ENCODE assay signal across 28 mouse cellular contexts in genomic region chr7:143132815-143133214, GRCm38 (mm10). TPM values are rescaled to one million over a fixed set of nuclear protein-coding genes. Genes with fewer than 3 reads are reported as not detected.
"Had no signal": no experiment of that assay in that cellular context is flagged by ENCODE, and none has a peak within 500 bp of the region (broad histone marks: within the 10 kb centered on the region; RNA-seq: fewer than 3 reads in every experiment).

No protein-coding gene starts in this region.

- H3K9ac ChIP-seq: heart, embryonic 12.5 days; hindbrain, embryonic 12.5 days; hindbrain, embryonic 14.5 days; intestine, embryonic 15.5 days; limb, embryonic 13.5 days; limb, embryonic 15.5 days had no signal

- H3K27me3 ChIP-seq: heart, embryonic 12.5 days; hindbrain, embryonic 12.5 days; intestine, embryonic 15.5 days; limb, embryonic 13.5 days; limb, embryonic 15.5 days had no signal

- H3K4me2 ChIP-seq: heart, embryonic 12.5 days; hindbrain, embryonic 12.5 days; hindbrain, embryonic 14.5 days; intestine, embryonic 15.5 days; limb, embryonic 13.5 days; limb, embryonic 15.5 days had no signal

- DNase-seq: gastrocnemius, postnatal 14 days; gastrocnemius, postnatal 36 days; heart, adult 18-20 months; heart, postnatal 10 days; heart, postnatal 4 days; kidney, adult 2 months; kidney, postnatal 10 days; kidney, postnatal 25 days; kidney, postnatal 4 days; left cerebral cortex, postnatal 4 days had no signal

- H3K36me3 ChIP-seq: heart, embryonic 10.5 days; heart, embryonic 12.5 days; hindbrain, embryonic 10.5 days; hindbrain, embryonic 12.5 days; intestine, embryonic 15.5 days; limb, embryonic 13.5 days; limb, embryonic 15.5 days had no signal

- H3K27ac ChIP-seq: heart, embryonic 10.5 days; hindbrain, embryonic 10.5 days; hindbrain, embryonic 12.5 days; hindbrain, embryonic 14.5 days; intestine, embryonic 15.5 days; layer of hippocampus, adult 2 months; left cerebral cortex, adult 2 months; limb, embryonic 13.5 days; limb, embryonic 15.5 days had no signal

- H3K9me3 ChIP-seq: heart, embryonic 10.5 days; heart, embryonic 12.5 days; hindbrain, embryonic 10.5 days; hindbrain, embryonic 12.5 days; intestine, embryonic 15.5 days; limb, embryonic 13.5 days; limb, embryonic 15.5 days had no signal

- H3K4me3 ChIP-seq: heart, embryonic 10.5 days; heart, embryonic 12.5 days; hindbrain, embryonic 10.5 days; hindbrain, embryonic 12.5 days; intestine, embryonic 15.5 days; layer of hippocampus, adult 2 months; left cerebral cortex, adult 2 months; limb, embryonic 13.5 days; limb, embryonic 15.5 days had no signal

- H3K4me1 ChIP-seq: hindbrain, embryonic 12.5 days; intestine, embryonic 15.5 days; limb, embryonic 13.5 days; limb, embryonic 15.5 days had no signal

- ATAC-seq: hindbrain, embryonic 16.5 days; inflammation-experienced regulatory T-cells, adult 6 months; intestine, embryonic 15.5 days; intestine, postnatal 0 days had no signal

RNA-seq across cellular contexts. Expression of gene Trpm5, which starts 38.4 kb away (rescaled TPM):
- total RNA-seq: gastrocnemius, adult 18-20 months; gastrocnemius, adult 8-10 months; gastrocnemius, postnatal 36 days; heart, postnatal 25 days; layer of hippocampus, adult 2 months; layer of hippocampus, postnatal 25 days; left cerebral cortex, adult 2 months; left cerebral cortex, postnatal 25 days had no signal
